Mouse (Mus musculus): ENCODE measurements around the gene Sbno2. TPM values are rescaled to one million over a fixed set of nuclear protein-coding genes. Genes with fewer than 3 reads are reported as not detected.

Gene Sbno2
- 16.2 and 22.3 TPM in 2 replicates for total RNA-seq (2017)

DNA sequence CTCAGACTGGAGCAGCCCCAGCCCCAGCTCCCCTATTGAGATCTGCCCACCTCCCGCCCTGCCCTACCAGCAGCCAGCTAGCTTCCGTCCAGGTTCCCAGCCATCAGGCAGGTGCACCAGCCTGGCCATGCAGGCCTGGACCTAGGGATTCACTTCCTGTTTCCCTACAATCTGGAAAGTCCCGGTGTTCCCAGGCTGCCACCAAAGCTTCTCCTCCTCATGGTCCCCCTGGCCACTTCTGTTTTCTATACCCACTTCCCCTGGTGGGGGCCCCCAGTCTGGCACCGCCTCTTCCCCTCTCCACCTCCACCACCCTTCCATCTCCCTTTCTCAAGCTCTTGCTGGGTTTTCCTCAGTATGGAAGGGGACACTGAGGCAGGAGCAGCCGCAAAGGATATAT is at the start of gene Sbno2:
Gene Sbno2, minus strand, starts transcription at position 112 of the 400 bp plus-strand sequence.
- ATAC-seq (replicated peaks; ENCODE audit: low read depth, poor library complexity, severe bottlenecking), result peak; percentile 57

DNA sequence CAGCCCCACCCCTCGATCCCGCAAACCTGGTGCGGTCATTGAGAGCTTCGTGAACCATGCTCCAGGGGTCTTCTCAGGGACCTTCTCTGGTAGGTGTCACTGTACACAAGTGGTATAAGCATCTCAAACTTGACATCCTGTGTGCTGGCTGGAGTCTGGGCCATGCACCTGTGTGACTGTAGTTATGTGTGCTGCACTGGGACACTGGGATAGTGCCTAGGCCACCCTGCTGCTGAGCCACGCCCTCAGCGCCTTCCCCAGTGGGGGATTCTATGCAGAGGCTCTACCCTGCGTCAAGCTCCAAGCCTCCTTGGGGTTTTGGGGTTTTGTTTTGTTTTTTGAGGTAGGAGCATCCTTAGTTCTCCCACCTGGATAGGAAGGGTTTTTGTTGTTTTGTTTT is 49.0 kb upstream of the Sbno2 start:
- no peak for ATAC-seq (replicated peaks; ENCODE audit: low read depth, poor library complexity, severe bottlenecking)

DNA sequence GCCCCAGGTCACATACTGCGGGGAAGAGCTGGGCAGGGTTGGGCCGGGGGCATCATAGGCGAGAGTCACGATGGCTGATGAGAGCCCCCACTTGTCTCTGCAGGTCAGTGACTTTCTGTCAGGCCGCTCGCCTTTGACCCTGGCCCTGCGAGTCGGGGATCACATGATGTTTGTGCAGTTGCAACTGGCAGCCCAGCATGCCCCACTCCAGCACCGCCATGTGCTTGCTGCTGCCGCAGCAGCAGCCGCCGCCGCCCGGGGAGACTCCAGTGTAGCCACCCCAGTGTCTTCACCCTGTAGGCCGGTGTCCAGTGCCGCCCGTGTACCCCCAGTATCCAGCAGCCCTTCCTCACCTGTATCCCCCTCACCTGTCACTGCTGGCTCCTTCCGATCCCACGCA is 48.3 kb upstream of the Sbno2 start:
- ATAC-seq (replicated peaks; ENCODE audit: low read depth, poor library complexity, severe bottlenecking), result no peak

DNA sequence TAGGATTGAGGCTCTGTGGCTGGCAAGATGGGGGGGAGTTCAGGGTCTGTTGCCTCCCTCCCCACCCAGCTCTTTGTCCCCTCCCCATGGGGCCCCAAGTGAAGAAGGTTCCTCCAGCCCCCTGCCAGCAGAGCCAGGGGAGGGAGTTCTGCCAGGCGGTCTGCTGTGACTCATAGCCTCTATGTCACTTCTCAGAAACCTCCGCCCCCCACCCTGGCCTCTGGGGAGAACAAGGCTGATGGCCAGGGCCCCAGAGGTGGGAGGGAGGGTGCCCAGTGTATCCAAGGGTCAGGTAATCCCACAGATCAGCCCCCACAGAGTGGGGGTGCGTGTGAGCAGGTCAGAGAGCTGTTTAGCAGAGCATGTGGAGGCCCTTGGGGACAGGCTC is 47.5 kb upstream of the Sbno2 start:
- ATAC-seq (replicated peaks; ENCODE audit: low read depth, poor library complexity, severe bottlenecking), result no peak

DNA sequence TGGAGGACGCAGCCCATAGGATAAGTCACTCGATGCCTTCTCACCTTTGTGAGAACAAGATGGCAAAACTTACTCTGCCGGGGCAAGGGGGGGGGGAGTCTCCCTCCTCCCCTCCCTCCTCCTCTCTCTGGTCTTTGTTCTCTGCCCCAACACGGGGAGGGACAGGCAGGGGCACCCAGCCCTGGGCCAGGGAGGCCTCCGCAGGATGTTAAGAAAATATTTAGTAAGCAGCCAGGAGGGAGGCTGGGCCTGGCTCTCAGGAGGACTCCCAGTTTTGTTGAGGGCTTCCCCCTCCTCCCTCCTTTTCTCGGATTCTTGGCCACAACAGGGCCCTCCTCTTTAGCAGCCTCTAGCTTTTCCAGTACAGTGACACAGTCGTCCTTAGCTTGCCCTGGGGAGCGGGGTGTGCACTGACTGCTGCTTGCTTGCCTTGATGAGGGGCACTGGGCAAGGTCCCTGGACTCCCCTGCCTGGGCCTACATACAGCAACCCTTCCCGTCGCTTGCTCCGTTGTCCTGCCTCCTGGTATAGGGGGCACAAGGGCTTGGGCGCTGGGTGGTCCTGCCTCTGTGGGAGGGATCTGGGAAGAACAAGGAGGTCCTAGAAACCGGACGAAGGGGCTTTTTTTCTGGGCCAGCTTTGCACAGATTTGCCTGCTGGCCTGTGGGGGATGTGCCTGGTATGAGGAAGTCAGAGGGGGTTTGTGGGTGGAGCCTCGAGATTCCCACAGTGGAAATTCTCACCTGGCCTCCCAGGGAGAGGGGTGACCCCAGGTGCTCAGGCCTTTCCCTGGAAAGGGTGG is 46.9 kb upstream of the Sbno2 start:
- ATAC-seq (replicated peaks; ENCODE audit: low read depth, poor library complexity, severe bottlenecking), result no peak

DNA sequence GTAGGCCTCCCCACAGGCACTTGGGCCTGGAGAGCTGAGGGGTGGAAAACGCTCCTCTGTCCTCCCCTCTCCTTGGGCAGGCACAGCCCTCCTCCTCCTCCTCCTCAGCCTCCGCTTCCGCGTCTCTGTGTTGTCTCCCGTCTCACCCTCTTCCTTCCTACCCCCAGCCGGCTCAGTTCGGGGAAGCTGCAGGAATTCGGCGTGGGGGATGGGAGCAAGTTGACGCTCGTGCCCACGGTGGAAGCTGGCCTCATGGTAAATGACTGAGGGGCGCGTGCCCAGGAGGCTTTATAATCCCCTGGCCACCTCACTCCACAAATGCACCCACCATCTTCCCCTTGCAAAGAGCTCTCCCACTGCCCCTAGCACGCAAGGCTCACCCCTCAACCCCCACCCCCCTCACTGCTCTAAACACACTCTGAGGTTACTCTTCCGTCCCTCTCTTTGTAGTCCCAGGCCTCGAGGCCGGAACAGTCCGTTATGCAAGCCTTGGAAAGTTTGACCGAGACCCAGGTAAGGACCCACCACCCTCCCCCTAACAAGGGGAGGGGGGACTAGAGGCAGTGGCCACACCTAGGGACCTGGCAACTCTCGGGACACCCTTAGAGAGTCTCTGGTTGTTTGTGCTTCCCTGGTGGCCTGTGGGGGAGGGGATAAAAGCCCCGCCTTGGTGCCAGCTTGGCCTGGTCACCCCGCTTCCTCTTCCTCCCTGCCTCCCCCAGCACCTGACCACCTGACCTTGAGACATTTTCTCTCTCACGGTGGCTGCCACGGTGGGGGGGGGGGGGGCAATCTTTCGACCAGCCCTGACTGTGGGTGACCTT is 46.1 kb upstream of the Sbno2 start:
- no peak for ATAC-seq (replicated peaks; ENCODE audit: low read depth, poor library complexity, severe bottlenecking)

DNA sequence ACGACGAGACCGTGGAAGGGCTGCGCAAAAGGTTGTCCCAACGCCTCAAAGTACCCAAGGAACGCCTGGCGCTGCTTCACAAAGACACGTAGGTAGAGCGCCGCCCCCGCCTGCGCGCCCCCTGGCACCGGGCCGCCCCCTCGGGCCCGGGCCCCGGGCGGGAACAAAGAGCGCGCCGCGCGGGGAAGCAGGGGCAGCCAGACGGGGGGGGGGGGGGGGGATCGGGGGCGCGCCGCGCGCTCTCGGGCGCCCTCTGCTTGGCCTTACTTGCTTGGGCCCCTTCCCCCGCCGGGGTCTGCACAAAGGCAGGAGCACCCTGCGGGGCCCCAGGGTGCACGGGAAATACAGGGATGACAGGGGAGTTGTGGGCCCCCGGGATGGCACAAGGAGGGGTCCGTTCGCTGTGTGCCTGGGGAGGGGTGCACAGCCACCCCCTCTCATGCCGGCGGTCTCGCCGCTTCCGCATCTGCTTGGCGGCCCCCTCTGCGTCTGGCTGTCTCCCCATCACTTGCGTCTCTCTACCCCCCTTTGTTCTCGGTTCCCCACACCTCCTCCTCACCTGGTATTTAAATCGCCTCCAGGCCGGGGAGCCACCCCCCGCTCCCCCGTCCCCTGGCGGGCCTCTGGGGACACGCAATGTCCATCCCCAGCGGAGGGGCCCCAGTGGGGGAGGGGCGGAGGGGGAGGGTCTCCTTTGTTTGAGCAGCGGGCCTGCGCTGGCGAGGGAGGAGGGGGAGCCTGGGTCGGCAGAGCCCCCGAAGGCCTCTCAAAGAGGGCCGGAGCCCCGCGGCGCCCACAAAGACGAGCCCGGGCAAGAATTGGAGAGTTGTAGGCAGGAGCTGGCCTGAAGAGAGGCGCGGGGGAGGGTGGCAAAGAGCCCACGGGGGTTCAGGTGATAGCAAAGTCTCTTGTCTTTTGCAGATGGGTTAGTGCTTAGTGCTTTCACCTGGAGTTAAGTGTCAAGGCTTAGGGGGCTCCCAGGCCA is 45.1 kb upstream of the Sbno2 start:
- no peak for ATAC-seq (replicated peaks; ENCODE audit: low read depth, poor library complexity, severe bottlenecking)

DNA sequence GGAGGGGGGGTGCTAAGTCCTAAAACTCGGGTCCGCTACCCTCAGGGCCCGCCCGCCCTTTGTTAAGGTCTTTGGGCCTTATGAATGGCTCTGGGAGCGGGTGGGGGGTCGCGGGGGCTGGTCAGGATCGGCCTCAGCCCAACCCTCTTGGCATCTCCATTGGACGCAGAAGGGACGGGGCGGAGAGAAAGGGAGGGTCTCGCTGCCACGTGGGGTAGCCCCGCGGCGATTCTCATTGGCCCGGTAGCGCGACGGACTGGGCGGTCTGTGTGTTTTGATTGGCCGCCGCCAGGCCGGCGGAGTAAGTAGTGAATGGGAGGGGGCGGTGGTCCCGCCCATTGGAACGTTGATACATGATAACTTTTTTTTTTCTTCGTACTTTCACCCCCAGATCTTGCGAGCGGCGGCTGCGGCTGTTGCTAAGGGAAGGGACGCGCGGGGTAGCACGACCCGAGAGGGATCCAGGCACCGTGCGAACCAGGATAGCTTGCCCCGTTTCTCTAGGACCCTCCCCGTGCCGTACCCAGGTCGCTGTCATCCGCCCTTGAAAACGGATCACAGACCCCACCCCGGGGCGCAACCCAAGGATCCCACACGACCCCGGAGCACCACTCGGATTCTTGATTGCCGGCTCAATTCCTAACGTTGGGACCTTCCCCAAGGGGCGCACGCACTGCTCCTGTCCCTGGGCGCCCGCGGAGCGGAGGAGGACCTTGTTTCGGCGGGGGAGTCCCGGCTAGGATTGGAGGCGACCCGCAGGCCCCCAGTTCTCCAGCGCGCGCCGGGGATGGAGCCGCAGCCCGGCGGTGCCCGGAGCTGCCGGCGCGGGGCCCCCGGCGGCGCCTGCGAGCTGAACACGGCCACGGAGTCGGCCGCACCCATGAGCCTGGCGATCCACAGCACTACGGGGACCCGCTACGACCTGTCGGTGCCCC is 44.2 kb upstream of the Sbno2 start:
- peak; percentile 66 for ATAC-seq (replicated peaks; ENCODE audit: low read depth, poor library complexity, severe bottlenecking)

DNA sequence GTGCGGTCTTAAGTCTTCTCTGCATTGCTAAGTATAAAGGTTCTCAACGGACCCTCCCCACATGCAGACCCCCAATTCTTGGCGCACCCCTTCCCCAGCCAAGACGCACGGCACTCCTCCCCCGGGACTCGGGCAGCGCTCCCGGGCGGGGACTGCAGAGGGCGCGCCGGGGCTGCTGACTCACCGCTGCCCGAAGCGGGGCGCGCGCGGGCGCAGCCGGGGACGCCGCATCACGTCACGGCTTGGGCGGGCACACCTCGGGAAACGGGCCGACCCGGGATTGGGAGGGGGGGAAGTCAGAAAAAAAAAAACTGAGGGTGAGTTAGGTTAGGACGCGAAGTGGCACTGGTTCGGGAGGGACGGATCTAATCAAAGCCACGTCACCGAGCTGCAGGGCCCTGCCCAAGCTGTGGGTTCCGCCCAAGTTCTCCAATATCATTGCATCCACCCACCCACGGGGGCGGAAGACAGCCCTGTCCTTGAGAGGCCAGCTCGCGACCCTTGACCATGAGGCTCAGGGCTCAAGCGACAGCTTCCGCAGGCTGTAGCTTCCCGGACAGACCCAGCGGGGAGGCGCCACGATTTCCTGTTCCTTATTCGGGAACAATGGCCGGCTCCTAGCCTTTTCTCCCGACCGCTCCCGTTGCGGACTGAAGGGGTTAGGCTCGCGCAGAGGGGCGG is 43.4 kb upstream of the Sbno2 start:
- ATAC-seq (replicated peaks; ENCODE audit: low read depth, poor library complexity, severe bottlenecking), result peak; percentile 20

DNA sequence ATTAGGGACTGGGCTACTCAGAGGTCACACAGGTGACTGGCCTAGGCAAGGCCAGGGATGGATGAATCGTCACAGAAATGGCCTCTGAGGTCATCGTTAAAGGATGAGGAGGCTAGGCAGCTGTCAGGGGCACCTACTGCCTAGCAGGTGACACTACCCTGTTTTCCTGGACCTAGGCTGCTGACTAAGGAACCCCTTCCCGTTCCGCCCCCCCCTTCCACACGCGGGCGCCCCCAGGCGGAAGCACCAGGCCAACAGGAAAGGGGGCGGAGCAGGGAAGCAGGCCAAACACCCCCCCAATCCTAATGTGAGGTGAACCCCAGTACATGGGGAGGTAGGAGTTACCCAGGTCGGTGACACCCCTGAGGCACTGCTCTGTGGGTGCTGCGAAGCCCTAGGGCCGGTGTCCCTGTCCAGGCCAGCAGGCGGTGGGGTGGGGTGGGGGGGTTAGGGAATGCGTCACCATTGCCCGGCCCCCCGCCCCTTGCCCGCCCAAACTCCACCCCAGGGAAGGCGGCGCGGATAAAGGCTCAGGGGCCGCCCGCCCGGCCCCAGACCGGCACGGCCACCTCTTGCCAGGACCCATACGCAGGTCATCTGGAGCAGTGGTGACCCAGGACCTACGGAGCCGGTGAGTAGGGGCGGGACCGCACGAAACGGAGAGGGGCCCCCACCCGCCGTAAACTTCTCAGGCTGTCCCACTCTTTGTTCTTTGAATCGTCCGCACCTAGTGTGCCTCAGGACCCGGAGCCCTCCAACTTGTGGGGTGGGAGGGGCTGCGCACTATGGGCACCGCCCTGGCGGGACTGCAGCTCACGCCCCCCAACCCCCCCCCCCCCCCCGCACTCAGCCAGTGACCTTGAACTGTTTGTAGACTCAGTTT is 42.6 kb upstream of the Sbno2 start, which contains the start of gene Midn:
Gene Midn, plus strand, starts transcription at position 554 of the 883 bp plus-strand sequence.
- ATAC-seq (replicated peaks; ENCODE audit: low read depth, poor library complexity, severe bottlenecking), result peak; percentile 12

DNA sequence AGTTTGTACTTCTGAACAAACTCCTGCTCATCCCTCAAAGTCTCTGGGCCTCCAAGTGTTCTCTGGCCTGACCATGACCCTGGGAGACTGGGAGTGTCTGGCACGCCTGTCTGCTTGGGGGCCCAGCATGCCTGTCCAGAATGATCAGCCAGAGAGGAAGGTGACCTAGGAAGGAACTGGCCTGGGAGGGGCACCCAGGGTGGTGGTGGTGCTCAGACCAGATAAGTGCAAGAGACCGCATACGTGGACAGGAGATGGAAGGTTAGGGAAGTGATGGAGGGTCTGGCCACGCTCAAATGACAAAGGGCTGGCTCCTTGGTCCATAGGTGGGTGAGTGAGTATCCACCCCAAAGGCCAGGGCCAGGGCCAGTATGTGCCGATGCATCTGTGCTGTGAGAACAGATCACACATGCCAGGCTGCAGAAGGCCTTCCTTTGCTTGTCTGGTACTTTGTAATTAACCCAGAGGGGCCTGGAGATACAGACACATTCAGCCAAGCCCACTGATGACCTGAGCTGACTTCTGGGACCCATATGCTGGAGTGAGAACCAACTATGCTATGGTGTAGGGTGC is 41.9 kb upstream of the Sbno2 start:
- ATAC-seq (replicated peaks; ENCODE audit: low read depth, poor library complexity, severe bottlenecking), result no peak

DNA sequence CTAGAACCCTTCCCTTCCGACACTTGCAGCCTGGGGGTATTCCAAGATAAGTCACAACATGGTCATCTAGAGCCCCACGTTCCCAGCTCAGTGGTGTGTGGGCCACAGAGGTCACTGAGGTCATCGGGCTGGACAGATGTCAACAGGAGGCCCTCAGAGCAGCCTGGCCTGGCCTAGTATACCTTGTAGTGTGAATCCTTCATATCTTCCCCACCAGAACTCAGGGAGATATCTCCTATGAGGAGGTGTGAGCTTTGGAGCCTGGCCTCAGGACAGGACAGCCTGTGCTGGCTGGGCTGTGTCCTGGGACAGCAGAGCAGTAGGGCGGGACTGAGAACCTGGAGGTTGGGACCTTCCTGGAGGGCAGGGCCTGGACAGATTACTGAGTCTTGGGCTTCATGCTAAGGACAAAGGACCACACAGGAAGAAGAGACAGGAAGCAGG is 41.2 kb upstream of the Sbno2 start:
- no peak for ATAC-seq (replicated peaks; ENCODE audit: low read depth, poor library complexity, severe bottlenecking)

DNA sequence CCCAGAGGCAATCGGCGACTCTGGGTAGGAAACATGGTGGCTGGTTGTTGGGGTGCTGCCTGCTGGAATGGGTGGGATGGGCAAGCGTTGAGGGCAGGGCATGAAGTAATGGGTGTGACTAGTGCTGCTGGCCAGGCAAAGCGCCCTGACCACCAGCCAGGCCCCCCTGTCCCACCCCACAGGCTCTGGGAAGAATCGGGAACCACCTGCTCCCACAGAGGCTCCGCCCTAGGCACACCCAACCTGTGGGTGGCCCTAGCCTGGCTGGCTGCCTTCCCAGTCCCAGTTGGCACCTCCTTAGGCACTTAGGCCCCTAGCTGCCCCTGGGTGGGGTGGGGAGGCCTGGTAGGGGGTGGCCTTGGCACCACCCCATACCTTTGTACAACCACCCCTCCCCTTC is 40.5 kb upstream of the Sbno2 start:
- ATAC-seq (replicated peaks; ENCODE audit: low read depth, poor library complexity, severe bottlenecking), result no peak

DNA sequence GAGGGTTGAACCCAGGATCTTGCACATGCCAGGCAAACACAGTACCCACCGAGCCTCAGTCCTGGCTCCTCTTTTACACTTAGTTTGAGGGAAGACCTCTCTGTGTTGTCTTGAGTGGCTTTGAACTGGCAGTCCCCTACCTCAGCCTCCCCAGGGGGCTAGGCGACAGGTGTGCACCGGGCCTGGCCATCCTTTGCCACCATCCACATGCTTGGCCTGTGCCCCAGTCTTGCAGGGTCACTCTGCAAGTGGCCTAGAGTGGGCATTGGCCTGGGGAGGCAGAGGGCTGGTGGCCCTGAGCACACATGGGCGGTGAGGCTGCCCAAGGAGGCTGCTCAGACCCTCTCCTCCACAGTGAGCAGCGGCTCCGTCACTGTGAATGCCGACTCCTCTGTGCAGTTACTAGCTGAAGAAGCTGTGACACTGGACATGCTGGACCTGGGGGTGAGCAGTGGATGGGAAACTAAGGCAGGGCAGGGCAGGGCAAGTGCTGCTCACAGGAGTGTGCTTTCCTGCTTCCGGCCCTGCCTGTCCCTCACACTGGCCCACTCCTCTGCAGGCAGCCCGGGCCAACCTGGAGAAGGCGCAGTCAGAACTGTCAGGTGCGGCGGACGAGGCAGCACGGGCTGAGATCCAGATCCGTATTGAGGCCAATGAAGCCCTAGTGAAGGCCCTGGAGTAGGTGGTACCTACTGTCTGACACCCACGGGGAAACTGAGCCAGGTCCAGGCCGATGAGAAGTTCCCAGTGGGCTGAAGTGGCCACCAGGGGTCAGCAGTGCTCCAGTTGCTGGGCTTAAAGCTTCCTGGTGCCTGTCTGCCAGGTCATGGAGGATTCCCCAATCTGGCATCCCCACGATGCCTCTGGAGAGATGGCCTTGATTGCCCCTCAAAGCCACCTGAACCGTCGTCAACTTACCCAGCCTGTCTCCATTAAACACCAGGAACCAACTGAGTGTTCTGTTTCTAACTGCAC is 39.8 kb upstream of the Sbno2 start:
- no peak for ATAC-seq (replicated peaks; ENCODE audit: low read depth, poor library complexity, severe bottlenecking)

DNA sequence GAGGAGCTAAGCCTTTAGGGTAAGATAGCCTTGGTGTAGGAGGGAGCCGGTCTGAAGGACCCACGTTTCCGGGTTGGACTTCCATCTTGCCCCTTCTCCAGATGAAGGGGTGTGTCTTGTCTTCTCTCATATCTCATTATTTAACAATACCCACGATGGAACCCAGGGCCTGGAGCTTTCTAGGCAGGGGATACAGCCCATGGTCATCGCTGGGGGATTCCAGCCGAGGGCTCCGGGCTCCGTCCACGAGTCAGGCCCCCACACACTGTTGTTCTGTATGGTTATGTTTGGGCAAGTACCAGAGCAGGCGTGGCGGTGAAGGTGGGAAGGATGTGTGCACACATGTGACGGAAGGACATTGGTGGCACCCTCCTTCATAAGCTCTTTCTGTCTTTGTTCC is 38.8 kb upstream of the Sbno2 start:
- ATAC-seq (replicated peaks; ENCODE audit: low read depth, poor library complexity, severe bottlenecking), result no peak

DNA sequence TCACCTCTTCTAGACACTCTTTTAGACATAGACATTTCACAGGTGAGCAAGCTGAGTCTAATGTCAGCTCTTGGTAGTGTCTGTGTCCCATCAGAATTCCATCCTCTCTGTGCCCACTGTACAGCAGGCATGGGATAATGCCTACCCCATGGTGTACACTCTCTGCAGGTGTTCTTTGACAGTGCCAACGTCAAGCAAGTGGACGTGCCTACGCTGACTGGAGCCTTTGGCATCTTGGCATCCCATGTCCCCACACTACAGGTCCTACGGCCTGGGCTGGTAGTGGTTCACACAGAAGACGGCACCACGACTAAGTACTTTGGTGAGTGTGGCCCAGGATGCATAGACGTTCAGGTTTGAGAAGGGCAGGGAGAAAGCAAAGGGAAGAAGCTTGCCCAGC is 38.3 kb upstream of the Sbno2 start:
- ATAC-seq (replicated peaks; ENCODE audit: low read depth, poor library complexity, severe bottlenecking), result no peak
